Mouse (Mus musculus) liver, postnatal 0 days (tissue): ENCODE results near the gene Tinag. TPM values are rescaled to one million over a fixed set of nuclear protein-coding genes. Genes with fewer than 3 reads are reported as not detected.
"Not testable (repeated sequence)": the region's sequence is repeated elsewhere in the genome, so short reads cannot be mapped to it uniquely, and the experiment has no call there.

Source experiments
- ATAC-seq: fragments of 200-750 bp; cut with Nextera tagmentation; 2 replicates; pipeline ENCODE4 v1.8.0; 2017; ENCODE audit warnings: mild to moderate bottlenecking, moderate library complexity
- DNase-seq: peaks from one replicate; pipeline ENCODE4 v3.0.0-alpha.2; 2016
- H3K27ac ChIP-seq: fragments of 300-500 bp; sonication (generic); 2 replicates; pipeline ENCODE4 v1.5.1; 2014; ENCODE audit warnings: antibody characterized with exemption, moderate library complexity, mild to moderate bottlenecking, low read depth
- H3K27me3 ChIP-seq: fragments of 300-500 bp; sonication (generic); 2 replicates; pipeline ENCODE4 v1.6.1; 2014; ENCODE audit warnings: low read length, control low read depth, mixed read lengths; ENCODE audit not compliant: insufficient read depth
- H3K36me3 ChIP-seq: fragments of 300-500 bp; sonication (generic); replicated peaks from 2 replicates; pipeline ENCODE4 v1.6.1; 2014; ENCODE audit warnings: mild to moderate bottlenecking, control low read depth, low read length, moderate library complexity, mixed read lengths; ENCODE audit not compliant: insufficient read depth
- H3K4me1 ChIP-seq: fragments of 300-500 bp; sonication (generic); 2 replicates; pipeline ENCODE4 v1.6.1; 2014; ENCODE audit warnings: antibody characterized with exemption, mild to moderate bottlenecking, control low read depth; ENCODE audit not compliant: insufficient read depth
- H3K4me2 ChIP-seq: fragments of 300-500 bp; sonication (generic); 2 replicates; pipeline ENCODE4 v1.6.1; 2014; ENCODE audit warnings: low read depth, mild to moderate bottlenecking, low read length, moderate library complexity, mixed read lengths
- H3K4me3 ChIP-seq: fragments of 300-500 bp; sonication (generic); 2 replicates; pipeline ENCODE4 v1.5.1; 2014; ENCODE audit warnings: low read depth, low read length
- H3K9ac ChIP-seq: fragments of 300-500 bp; sonication (generic); replicated peaks from 2 replicates; pipeline ENCODE4 v1.6.1; 2014; ENCODE audit warnings: mild to moderate bottlenecking, moderate library complexity
- H3K9me3 ChIP-seq: fragments of 300-500 bp; sonication (generic); 2 replicates; pipeline ENCODE4 v1.6.1; 2016; ENCODE audit warnings: mild to moderate bottlenecking, control low read depth, low read length, mixed read lengths
- CTCF ChIP-seq: sonication (generic); IDR thresholded peaks from 2 replicates; pipeline ENCODE4 v1.5.1; 2016; ENCODE audit warnings: antibody characterized with exemption, low read depth
- EP300 ChIP-seq: IDR thresholded peaks from 2 replicates; pipeline ENCODE4 v1.6.1; 2016; ENCODE audit warnings: antibody characterized with exemption, low read depth, mild to moderate bottlenecking
- whole genome bisulfite sequencing: fragments of 180-500 bp; shearing (Covaris S2); extraction: QIAGEN DNeasy Blood & Tissue Kit; methylation state at CpG from one replicate; pipeline ENCODE4 v1.1.7; 2014; ENCODE audit not compliant: insufficient replicate concordance; 5-methylcytosine and 5-hydroxymethylcytosine counted together
- polyA plus RNA-seq: library from polyadenylated mRNA; unstranded; fragments of >200 nt; fragmentation: Nextera tagmentation; extraction: Ambion mirVana; gene quantifications from 2 replicates; pipeline ENCODE4 v1.2.1, GENCODE M21; 2015

The Tinag gene
- polyA plus RNA-seq = not detected in 2 replicates

- TF ChIP-seq CTCF (no peak), EP300 (no peak)
- H3K9ac ChIP-seq = no peak within 1 kb of the TSS
- ATAC-seq (no peak), DNase-seq (no peak)
- H3K36me3 ChIP-seq = no peaks in the 10 kb centered on the region
- H3K9me3 ChIP-seq = no peaks in the 10 kb centered on the region
- no peak within 1 kb of the TSS for H3K4me3 ChIP-seq
- H3K27me3 ChIP-seq = no peaks in the 10 kb centered on the region
- H3K4me2 ChIP-seq = no peak within 1 kb of the TSS; the same call in 1 of the 2 replicates
- WGBS = 22% methylated on average over 2 of the region's 2 CpGs
- no peaks in the 10 kb centered on the region for H3K4me1 ChIP-seq
- no peak within 1 kb of the TSS for H3K27ac ChIP-seq
Measured at GRCm38 (mm10) chr9:77045585-77045984, at the start of gene Tinag. Tinag (minus strand) TSS chr9:77045794.

DNA sequence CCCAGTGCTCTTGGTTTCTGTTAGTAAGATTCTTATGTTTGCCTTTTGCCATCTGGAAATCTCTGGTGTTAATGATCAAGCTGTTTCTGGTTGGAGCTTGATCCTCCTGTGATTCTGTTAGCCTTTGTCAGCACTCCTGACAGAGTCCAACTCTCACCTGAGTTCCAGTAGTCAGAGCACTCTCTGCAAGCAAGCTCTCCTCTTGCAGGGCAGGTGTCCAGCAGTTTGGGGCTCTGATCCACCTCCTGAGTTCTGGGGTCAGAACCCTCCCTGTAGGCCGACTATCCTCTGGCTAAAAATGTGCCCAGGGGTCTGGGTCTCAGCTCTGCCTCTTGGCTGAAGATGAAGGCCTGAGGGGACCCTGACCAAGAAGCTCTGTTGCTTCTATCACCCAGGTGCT lies 37.6 kb upstream of the Tinag start:
- not testable (repeated sequence) for H3K9me3 ChIP-seq, H3K27ac ChIP-seq, ATAC-seq, H3K36me3 ChIP-seq, DNase-seq, H3K9ac ChIP-seq, H3K4me2 ChIP-seq, H3K4me1 ChIP-seq, H3K27me3 ChIP-seq, H3K4me3 ChIP-seq
- WGBS = 45% methylated on average over 1 of the region's 1 CpGs

DNA sequence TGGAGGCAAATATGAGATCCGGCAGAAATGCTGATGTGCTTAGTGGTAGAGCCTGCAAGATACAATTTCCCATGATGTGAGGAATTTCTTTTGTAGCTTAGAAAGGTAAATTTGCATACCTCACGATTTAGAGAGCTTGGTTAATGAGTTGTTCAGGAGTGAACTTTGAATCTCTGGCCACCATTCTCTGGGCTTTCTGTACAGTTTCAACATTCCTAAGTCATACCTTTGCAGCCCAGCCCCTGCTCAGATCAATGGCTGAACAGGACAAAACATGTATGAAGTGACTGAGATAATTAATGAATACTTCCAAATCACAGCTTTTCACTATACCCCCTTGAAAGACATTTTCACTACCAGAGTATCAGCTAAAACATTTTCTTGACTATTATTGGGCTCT lies 26.1 kb upstream of the Tinag start:
- H3K27ac ChIP-seq = no peak overlapping the region
- TF ChIP-seq CTCF = no peak
- no peak for TF ChIP-seq EP300
- no peaks in the 10 kb centered on the region for H3K4me1 ChIP-seq
- H3K9me3 ChIP-seq = no peaks in the 10 kb centered on the region
- no peaks in the 10 kb centered on the region for H3K27me3 ChIP-seq
- no peaks in the 10 kb centered on the region for H3K36me3 ChIP-seq
- WGBS = 61% methylated on average over 2 of the region's 2 CpGs
- H3K4me3 ChIP-seq = no peak overlapping the region
- ATAC-seq = no peak
- H3K4me2 ChIP-seq = no peak overlapping the region
- DNase-seq = no peak
- H3K9ac ChIP-seq = no peak overlapping the region

DNA sequence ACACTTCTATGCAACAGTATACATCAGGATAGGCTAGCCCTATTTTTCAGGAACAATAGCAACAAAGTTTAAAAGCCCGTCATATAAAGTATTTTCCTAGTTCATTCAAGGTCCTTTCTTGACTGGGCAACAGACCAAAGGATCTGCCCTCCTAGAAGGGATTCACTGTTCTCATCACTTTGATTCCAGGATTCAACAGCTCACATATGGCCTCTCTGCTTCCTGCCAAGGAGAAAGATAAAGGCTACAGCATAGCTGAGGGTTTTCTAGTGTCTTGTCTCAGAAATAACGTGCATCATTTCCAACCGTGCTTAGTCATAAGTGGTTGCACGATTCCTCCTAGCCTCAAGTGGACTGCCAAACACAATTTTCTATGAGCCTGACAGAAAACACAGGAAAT lies 11.0 kb upstream of the Tinag start:
- H3K9ac ChIP-seq = no peak overlapping the region
- H3K4me3 ChIP-seq = no peak overlapping the region
- no peak overlapping the region for H3K27ac ChIP-seq
- no peak overlapping the region for H3K4me2 ChIP-seq
- TF ChIP-seq CTCF = no peak
- TF ChIP-seq EP300 = no peak
- H3K9me3 ChIP-seq = no peaks in the 10 kb centered on the region
- no peaks in the 10 kb centered on the region for H3K36me3 ChIP-seq
- DNase-seq = no peak
- H3K4me1 ChIP-seq = no peaks in the 10 kb centered on the region
- H3K27me3 ChIP-seq = no peaks in the 10 kb centered on the region
- 51% methylated on average over 4 of the region's 4 CpGs for WGBS
- ATAC-seq = no peak

DNA sequence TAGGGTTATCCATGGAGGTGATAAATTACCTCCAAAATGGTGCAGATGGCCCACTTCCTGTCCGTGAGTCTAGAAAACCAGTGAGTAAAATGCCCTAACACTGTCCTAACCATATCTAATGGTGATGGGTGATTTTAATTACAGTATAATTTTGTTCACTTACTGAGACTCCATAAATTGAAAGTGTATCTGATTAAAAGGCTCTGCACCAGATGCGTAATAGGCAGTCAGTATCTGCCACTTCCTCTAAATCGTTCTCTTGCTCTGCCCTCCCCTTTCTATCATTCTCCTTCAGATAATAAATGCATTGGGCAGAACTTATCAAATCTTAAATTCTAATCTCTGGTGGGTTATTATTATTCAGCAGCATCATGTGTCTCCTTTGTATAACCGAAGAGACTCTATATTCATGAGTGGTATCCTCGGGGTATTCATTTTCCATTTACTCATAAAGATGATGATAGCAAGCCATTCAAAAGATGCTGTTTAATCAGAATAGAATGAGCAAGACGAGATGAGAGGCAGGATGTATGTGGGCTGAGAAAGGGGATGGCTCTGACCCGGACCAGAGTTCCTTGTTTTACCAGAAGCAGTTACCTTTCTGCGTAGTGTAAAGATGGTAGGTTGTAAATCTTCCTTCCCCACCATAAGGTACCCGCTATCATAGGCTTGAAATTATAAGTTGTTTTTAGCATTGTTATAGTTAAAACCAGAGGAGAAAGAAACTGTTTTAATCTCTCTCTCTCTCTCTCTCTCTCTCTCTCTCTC lies 9.0 kb upstream of the Tinag start:
- no peak overlapping the region for H3K9ac ChIP-seq
- H3K9me3 ChIP-seq = no peaks in the 10 kb centered on the region
- no peaks in the 10 kb centered on the region for H3K36me3 ChIP-seq
- no peak overlapping the region for H3K4me2 ChIP-seq
- DNase-seq (no peak), ATAC-seq (no peak)
- H3K4me1 ChIP-seq = no peaks in the 10 kb centered on the region
- TF ChIP-seq CTCF = no peak
- TF ChIP-seq EP300 = no peak
- no peaks in the 10 kb centered on the region for H3K27me3 ChIP-seq
- no peak overlapping the region for H3K4me3 ChIP-seq
- whole genome bisulfite sequencing = 72% methylated on average over 9 of the region's 9 CpGs
- no peak overlapping the region for H3K27ac ChIP-seq

DNA sequence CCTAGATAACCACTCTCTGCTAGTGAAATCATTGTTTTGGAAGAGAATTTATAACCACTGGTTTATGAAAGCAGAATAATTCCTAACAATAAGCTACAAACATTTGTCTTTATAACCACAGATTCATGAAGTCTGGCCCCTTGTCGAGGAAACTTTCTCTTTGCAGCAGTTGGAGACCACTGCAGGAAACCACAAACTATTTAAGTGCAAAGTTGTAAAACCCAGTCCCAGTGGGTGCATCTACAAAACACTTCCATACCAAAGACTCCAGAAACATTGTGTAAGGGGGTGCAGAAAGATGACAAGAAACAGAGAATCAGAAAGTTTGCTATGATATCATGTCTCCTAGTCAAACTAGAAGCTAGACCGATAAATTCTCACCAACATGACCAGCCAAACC lies 5.8 kb upstream of the Tinag start:
- WGBS = 22% methylated on average over 2 of the region's 2 CpGs

More for the DNA sequence above, 5.8 kb upstream of the Tinag start:
- ATAC-seq (no peak), DNase-seq (no peak)
- H3K27ac ChIP-seq = no peak overlapping the region
- H3K4me3 ChIP-seq = no peak overlapping the region
- no peak overlapping the region for H3K4me2 ChIP-seq
- no peaks in the 10 kb centered on the region for H3K9me3 ChIP-seq
- no peak for TF ChIP-seq EP300
- TF ChIP-seq CTCF = no peak
- no peak overlapping the region for H3K9ac ChIP-seq
- no peaks in the 10 kb centered on the region for H3K27me3 ChIP-seq
- no peaks in the 10 kb centered on the region for H3K4me1 ChIP-seq
- H3K36me3 ChIP-seq = no peaks in the 10 kb centered on the region
